Mouse (Mus musculus): ENCODE measurements at regions not wholly inside any gene's neighbourhood (a gene's known extent, or its start where the extent isn't known, plus 50 kb on each side); places are given as distances from the start of the nearest gene placed in this dataset.

DNA sequence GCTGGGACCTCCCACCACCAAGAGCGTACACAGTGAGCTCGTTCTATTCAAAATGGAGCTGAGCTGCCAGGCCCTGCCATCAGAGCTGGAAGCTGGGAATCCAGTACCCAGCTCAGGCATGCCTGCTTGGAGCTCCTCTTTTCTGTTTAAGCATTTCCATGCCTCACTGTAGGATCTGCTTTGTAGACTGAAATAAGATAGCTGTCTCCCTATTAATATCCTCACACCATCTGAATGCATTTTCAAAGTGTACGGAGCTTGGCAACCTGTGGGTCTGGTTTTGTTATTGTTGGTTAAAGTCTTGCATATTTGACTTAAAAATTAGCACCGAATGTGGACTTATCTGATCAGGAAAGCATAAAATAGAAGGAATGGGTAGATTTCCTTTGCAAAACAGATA is 177.9 kb upstream of the Six2 start:
- no peak for TF ChIP-seq GATA1 (IDR thresholded peaks at IDR 0.05; ENCODE audit: low read length)

DNA sequence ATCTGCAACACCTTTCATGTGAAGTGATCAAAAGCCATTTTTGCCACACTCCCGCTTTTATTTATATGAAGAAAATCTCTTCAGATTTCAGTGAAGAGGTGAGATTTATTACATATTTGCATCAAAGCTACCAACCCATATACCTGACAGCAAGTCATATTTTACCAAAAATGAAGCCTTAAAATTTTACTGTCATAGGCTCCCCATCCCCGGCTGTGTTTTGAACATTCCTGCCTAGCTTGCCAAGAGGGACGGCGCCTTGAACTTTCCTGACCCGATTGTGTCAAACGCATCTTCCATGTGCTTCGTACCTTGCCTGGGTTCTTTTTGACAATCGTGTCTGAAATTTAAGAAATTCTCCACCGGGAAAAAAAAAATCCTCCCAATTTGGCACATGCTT is 173.3 kb upstream of the Six2 start:
- no peak for TF ChIP-seq GATA1 (IDR thresholded peaks at IDR 0.05; ENCODE audit: low read length)

DNA sequence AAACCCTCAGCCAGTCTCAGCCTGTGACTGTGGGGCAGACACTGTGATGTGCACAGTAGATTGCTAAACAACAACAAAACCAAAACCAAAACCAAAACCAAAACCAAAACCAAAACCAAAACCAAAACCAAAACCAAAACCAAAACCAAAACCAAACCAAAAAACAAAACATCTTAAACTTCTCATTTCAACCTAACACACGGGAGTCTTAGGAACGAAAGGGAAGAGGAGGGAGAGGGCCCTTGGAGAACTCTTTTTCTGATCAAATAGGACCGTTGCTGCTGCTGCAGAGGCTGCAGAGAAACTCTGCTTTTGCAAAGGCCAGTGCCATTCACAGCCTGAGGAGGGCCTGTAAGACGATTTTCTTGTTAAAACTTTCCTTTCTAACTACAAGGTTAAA is 172.7 kb upstream of the Six2 start:
- no peak for TF ChIP-seq GATA1 (IDR thresholded peaks at IDR 0.05; ENCODE audit: low read length)

DNA sequence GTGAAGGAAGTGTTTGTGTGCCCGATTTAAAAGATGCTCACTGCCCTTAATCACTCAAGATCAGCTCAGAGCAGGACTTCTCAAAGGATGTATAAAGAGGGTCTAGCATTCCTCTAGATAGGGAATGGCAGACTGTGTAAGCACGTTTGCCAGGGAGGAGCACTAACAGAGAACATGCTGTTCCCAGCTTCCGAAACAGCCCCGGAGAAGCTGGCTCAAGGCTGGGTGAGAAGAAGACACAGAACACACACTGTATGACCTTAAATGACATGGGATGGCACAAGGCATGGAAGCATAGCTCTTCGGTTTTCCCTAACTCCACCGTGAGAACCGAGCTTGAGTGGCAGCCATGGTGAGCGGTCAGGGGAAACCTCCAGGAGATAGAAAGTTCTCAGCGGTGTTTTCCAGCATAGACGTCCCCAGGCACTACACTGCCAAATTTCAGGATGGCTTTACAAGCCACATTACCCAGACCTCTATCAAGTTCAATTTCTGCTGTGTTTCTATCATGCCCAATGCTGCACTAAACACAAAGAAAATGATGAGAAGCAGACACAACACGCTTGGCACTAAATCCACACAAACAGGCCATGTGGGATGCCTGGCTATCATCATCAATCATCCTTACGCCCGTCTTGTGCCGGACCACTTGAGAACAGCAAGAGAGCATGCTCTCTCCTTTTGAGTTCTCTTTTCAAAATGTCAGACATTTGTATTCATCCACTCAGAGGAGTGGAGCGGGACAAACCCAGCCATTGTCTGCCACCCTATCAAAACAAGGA is 172.0 kb upstream of the Six2 start:
- no peak for TF ChIP-seq GATA1 (IDR thresholded peaks at IDR 0.05; ENCODE audit: low read length)

DNA sequence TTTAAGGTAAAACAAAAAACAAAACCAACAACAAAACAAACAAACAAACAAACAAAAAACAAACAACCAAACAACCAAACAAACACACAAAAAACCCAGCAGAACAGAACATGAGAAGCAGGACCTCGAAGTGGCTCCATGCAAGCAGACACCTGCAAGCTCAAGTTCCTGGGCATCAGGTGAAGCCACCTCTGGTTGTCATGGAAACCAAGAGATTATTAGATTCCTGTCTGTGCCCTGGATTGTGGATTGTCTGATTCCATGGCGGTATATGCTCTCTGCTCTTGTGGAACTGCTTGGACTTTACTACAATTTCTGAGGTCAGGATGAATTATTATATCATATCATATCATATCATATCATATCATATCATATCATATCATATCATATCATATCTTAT is 170.4 kb upstream of the Six2 start:
- no peak for TF ChIP-seq GATA1 (IDR thresholded peaks at IDR 0.05; ENCODE audit: low read length)

DNA sequence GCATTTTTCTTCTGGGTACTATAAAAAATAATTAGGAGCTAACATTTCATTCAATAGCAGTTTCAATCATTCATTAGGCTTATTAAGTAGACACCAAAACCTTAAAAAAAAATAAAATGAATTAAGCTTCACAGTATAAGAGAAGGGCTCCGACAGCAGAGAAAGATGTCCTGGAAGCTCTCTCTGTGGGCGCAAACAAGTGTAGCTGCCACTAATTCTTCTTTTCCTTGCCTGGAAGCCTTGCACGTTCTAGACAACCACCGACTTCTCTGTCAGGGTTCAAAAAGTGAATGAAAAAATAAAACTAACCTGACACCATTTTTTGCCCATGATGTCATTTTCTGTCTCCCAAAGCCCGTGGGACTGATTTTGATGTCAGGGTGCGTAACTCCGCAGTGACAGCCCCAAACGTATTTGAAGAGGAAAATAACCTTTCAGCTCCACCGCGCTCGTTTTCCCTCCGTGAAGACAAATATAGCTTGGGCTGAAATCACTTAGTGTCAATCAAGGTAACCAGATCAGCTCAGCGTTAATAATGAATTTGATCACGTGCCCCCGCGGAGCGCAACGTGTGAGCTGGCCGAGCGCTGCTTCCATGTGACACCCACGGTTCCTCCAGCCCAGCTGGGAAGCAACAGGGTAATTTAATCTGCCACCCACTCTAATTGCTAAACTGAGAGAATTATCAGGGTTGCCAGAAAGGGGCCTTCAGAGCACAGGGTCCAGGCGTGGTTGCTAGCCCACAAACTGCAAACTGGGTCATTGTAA is 169.8 kb upstream of the Six2 start:
- no peak for TF ChIP-seq GATA1 (IDR thresholded peaks at IDR 0.05; ENCODE audit: low read length)

DNA sequence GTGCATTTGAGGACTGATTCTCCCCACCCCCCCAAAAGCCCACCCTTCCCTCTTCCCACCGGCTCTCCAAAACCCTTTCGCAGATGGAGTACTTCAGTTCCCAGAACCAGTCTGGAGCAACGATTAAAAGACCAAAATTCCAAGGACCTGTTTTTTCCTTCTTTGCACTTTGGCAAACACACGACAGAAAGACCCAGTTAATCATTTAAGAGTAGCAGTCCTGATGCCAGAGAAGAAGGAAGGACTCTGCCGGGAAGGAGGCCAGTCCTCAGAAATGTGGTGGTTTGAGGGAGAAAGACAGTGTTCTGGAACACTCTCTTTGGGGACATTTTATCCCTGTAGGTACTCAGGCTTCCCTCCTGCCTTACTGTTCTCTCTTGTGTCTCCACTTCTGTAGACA is 165.1 kb upstream of the Six2 start:
- TF ChIP-seq GATA1 (IDR thresholded peaks at IDR 0.05; ENCODE audit: low read length) = no peak

DNA sequence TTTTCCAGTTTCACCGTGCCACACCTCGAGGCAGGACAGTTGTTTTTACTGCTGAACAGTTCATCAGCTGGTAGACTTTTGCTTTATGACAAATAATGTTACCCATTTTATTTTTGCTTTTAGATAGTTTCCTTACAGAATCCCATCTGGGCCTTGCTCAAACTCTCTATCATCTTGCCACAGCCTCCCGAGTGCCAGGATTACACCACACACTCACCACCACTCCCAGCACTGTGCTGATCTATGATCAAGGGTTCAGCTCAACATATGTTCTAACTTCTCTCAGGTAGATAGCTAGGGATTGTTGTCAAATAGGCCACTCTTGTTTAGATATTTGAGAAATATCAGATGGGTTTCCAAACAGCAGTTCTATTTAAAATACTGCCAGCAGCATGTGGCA is 160.5 kb upstream of the Six2 start:
- no peak for TF ChIP-seq GATA1 (IDR thresholded peaks at IDR 0.05; ENCODE audit: low read length)

DNA sequence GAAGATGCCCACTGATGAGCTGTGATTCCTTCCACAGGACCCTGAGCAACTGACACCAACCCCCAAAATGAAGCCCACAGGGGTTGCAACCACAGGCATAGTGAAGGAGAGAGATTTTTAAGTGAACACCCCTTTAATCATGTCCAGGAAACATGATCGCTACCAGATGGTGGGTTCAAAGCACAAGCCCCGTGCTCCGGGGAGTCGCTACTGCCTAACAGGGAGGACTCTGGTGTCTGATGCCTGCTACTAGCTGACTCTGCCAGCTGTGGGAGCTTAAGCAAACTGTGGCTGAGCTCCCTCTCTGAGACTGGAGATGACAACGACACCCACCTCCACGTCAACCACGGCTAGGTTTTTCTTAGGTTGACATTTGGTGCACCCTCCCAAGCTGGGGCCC is 159.7 kb upstream of the Six2 start:
- TF ChIP-seq GATA1 (IDR thresholded peaks at IDR 0.05; ENCODE audit: low read length) = no peak

DNA sequence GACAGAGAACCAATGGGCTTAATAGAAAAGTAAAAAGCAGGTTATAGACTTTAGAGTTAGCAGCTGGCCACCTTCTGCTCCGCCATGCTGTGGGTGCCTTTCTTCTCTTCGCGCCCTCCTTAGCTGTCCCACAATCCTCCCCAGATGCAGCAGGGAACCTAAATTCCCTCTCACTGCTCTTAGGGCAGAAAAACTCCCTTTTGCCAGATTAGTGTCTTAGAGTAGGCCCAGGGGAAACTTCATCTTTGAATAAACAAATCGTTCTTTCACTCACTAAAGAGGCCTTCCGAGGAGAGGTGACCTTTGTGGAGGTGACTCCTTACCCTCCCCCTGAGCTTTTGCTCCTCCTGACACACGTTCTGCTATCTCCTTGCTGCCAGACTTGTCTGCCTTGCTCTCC is 157.0 kb upstream of the Six2 start:
- no peak for TF ChIP-seq GATA1 (IDR thresholded peaks at IDR 0.05; ENCODE audit: low read length)

DNA sequence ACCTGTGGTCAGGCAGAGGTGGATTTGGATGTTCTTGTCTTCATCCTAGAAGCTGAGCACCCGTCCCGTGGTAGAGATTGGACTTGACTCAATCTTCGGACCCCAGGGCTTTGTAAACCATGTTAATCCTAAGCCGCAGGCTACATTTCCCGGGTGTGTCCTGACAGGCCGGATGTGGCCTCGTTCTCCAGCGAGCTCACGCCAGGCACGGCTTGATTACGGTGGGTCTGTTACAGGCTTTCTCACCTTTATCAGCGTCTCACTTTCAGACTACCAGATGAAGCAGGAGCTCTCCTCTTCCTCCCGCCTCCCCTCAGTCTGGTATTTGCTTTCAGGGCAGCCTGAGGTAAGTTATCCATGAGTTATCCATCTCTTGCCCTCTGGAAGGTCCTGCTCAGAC is 156.4 kb upstream of the Six2 start:
- TF ChIP-seq GATA1 (IDR thresholded peaks at IDR 0.05; ENCODE audit: low read length) = no peak

DNA sequence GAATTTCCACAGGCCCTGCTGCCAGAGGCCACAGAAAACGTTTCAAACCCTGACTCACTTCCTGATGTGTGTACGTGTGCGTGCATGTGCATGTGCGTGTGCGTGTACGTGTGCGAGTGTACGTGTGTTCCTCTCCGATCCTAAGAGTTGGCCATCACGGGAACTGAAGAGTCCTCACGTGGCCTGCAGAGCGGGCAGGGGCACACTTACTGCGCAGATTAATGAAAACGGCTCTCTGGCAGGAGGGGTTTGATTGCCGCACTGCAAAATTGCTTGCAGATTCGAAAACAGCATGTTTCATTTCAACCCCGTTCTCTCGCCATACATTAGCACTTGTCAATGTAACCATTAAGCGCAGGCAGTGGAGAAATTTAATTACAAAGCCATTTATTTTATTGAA is 135.0 kb upstream of the Six2 start:
- TF ChIP-seq GATA1 (IDR thresholded peaks at IDR 0.05; ENCODE audit: low read length) = no peak

DNA sequence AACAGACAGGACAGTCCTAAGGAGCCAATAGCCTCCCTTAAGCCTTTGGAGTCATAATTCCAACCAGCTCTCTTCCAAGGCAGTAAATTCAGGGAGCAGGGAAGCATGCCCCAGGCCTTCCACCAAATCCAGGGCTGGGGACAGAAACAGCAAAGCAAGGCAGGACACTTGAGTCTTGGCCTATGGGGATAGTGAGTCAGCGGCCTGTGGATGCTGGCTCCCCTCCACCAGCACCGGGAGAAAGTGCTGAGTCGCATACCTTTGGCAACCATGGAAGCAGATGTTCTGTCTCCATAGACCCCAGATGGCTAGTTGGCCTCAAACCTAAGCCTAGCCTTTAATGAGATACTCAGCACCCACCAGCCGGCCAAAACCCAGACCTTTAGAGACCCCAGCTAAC is 133.8 kb upstream of the Six2 start:
- no peak for TF ChIP-seq GATA1 (IDR thresholded peaks at IDR 0.05; ENCODE audit: low read length)

DNA sequence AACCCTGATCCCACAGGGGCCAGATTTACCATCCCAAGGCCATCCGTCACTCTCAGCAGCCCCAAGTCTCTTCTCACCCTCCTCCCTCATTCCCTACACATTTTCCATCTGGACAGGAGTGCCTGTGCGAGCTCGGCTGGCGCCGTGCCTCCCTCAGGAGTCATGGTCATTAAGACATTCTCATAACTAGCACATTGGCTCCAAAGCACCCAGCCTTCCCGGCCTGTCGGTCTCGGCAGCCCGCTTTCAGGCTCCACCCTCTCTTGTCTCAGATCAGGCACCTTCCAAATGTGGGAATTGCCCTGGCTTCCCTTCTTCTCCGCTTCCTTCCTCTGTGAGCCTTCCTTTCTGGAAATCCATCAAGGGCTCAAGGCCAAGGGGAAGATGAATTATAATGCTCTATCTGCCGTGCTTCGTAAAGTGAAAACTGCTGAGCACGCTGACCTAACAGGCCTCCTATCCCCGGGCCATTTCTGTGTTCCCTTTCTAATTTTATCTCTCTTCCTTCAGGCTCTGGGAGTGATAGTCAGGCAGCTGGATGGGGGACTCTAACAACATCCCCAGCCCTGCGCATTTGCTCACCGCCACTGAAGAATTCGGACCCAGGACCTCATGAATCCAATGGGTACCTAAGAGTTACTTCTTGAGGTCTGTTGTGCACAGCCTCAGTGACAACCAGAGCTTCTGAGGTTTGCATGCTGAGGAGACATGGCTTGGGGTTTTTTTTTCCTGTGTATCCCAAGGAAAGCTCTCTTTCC is 130.2 kb upstream of the Six2 start:
- TF ChIP-seq GATA1 (IDR thresholded peaks at IDR 0.05; ENCODE audit: low read length) = no peak

DNA sequence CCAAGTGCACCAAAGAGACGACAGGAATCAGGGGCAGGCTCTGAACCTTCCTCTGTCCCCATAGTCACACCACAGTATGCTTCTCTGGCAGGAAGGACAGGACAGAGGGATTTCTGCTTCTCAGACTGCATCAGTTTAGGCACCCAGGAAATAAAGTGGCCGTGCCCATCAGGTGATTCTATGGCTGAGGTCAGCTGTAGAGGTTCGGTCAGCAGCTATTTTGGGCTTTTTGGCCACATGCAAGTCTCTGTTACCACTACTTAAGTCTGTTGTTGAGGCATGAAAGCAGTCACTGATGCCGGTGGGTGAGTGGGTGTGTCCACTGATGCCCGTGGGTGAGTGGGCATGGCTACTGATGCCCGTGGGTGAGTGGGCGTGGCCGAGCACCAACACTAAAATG is 128.4 kb upstream of the Six2 start:
- no peak for TF ChIP-seq GATA1 (IDR thresholded peaks at IDR 0.05; ENCODE audit: low read length)

DNA sequence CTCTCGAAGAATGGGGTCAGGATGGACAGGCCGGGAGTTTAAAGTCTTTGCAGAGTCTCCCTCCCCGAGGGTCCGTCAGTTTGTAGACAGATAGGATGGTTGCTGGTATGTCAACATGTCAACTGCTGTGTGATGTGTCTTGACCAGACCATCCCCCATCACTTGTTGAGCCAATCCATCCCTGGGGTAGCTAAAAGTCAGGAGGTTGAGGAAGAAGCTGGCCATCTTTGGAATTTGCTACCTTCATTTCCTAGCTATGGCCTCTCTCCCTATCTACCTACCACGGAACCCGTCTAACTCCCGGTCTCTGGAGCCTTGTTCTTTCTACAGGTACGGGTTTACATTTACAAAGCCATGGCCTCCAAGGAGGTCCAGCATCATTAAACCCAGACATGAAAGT is 128.0 kb upstream of the Six2 start:
- no peak for TF ChIP-seq GATA1 (IDR thresholded peaks at IDR 0.05; ENCODE audit: low read length)
